Mouse (Mus musculus): ENCODE results near the gene Ccl22. TPM values are rescaled to one million over a fixed set of nuclear protein-coding genes. Genes with fewer than 3 reads are reported as not detected.

The Ccl22 gene
- total RNA-seq, 2 experiments from 2014 or later = not detected

GRCm38 (mm10) chr8:94776346-94776745 is 31.0 kb downstream of the Ccl22 start:
- ATAC-seq (replicated peaks; ENCODE audit: poor library complexity, severe bottlenecking) = no peak

- ATAC-seq (replicated peaks; ENCODE audit: poor library complexity, severe bottlenecking) = no peak
Measured at GRCm38 (mm10) chr8:94778036-94778435, 32.6 kb downstream of the Ccl22 start.

DNA sequence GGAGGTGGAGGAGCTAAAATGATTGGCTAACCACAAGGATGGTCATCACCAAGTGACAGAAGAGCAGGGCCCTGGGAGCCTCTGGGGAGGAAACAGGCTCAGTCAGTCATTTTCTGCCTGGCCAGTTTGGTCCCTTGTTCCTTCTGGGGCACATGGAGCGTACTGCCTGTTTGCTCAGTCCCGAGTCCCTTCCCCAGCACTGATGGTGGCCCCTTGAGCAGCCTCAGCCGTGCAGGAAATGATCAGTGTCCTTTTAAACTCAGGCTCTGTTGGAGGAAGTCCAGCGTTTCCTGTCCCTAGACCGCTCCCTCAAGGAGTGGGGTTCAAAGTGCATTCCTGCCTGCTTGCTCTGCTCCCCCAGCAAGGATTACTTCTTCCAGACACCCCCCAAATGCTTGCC is 33.1 kb downstream of the Ccl22 start:
- peak; percentile 69 for ATAC-seq (replicated peaks; ENCODE audit: poor library complexity, severe bottlenecking)

DNA sequence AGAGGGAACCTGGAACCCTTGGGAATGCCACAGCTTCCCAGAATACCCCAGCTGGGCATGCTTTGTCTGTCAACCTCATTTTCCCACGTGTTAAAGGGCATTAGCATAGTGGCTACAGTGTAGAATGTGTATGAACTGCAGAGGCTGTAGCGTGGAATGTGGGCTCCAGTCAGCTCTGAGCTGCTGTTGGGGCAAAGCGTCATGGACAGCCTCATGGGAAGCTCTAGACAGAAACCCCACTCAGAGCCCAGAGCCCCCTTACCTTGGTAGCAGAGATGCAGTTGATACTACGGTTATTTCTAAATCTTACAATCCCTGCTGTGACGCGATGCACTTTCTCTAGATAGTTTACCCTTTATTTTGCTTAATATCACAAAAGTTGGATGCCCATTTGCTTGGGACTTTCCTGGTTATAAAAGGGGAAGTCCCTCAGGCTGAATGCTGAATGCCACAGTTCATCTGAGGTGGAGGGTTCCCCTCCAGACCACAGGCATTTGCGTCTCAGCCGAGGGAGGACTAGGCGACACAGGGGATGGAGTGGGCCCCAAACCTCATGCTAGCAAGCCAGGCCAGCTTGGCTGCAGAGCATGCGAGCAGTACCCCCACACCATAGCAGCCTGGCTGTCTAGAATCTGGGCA is 33.6 kb downstream of the Ccl22 start:
- peak; percentile 81 for ATAC-seq (replicated peaks; ENCODE audit: poor library complexity, severe bottlenecking)

DNA sequence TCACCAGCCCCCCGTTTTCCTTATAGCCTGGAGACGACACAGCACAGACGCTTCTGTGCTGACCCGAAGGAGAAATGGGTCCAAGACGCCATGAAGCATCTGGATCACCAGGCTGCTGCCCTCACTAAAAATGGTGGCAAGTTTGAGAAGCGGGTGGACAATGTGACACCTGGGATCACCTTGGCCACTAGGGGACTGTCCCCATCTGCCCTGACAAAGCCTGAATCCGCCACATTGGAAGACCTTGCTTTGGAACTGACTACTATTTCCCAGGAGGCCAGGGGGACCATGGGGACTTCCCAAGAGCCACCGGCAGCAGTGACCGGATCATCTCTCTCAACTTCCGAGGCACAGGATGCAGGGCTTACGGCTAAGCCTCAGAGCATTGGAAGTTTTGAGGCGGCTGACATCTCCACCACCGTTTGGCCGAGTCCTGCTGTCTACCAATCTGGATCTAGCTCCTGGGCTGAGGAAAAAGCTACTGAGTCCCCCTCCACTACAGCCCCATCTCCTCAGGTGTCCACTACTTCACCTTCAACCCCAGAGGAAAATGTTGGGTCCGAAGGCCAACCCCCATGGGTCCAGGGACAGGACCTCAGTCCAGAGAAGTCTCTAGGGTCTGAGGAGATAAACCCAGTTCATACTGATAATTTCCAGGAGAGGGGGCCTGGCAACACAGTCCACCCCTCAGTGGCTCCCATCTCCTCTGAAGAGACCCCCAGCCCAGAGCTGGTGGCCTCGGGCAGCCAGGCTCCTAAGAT is 34.3 kb downstream of the Ccl22 start:
- ATAC-seq (replicated peaks; ENCODE audit: poor library complexity, severe bottlenecking) = no peak

- no peak for ATAC-seq (replicated peaks; ENCODE audit: poor library complexity, severe bottlenecking)
Measured at GRCm38 (mm10) chr8:94780491-94781154, 35.2 kb downstream of the Ccl22 start.

GRCm38 (mm10) chr8:94781155-94781837 is 35.9 kb downstream of the Ccl22 start:
- ATAC-seq (replicated peaks; ENCODE audit: poor library complexity, severe bottlenecking) = no peak

DNA sequence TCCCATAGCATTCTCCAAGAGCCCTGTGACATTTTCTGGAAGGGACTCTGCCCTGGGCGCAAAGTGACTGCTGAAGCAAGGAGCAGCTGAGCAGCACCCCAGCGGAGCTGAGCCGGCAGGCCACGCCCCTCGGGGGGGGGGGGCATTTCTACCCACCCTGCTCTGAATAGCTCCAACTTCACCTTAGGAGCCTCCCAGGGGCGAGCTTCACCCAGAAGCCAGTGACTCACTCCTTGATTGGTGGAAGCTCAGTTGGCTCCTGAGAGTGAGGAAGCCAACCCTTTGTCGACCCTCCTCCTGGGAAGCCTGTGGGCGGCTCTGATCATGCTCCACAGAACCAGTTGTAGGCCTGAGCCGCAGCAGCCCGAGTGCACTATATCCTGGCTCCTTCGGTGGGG is 36.4 kb downstream of the Ccl22 start:
- no peak for ATAC-seq (replicated peaks; ENCODE audit: poor library complexity, severe bottlenecking)

- ATAC-seq (replicated peaks; ENCODE audit: poor library complexity, severe bottlenecking) = no peak
Measured at GRCm38 (mm10) chr8:94783890-94784289, 38.5 kb downstream of the Ccl22 start.

GRCm38 (mm10) chr8:94785247-94785985 is 40.0 kb downstream of the Ccl22 start:
- ATAC-seq (replicated peaks; ENCODE audit: poor library complexity, severe bottlenecking) = peak; percentile 75

DNA sequence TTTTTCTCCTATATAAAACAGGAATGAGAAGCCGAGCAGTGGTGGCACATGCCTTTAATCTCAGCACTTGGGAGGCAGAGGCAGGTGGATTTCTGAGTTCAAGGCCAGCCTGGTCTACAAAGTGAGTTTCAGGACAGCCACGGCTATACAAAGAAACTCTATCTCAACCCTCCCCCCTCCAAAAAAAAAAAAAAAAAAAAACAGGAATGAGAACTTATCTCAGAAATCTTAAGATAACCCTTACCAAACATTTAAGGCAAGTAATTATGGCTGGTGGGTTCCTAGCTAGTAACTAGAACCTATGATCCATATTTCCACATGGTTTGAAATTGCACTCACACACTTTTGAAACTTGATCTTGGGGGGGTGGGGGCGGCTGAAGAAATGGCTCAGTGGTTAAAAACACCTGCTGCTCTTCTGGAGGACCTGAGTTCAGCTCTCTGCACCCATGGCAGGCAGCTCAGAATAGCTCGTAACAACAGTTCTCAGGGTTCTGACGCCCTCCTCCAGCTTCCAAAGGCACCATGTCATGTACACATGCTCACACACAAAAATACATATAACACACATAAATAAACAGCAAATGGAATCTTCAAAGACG is 40.7 kb downstream of the Ccl22 start:
- ATAC-seq (replicated peaks; ENCODE audit: poor library complexity, severe bottlenecking) = no peak

- ATAC-seq (replicated peaks; ENCODE audit: poor library complexity, severe bottlenecking) = no peak
Measured at GRCm38 (mm10) chr8:94787524-94788501, 42.4 kb downstream of the Ccl22 start.

GRCm38 (mm10) chr8:94789256-94789955 is 44.0 kb downstream of the Ccl22 start:
- ATAC-seq (replicated peaks; ENCODE audit: poor library complexity, severe bottlenecking) = no peak

- no peak for ATAC-seq (replicated peaks; ENCODE audit: poor library complexity, severe bottlenecking)
Measured at GRCm38 (mm10) chr8:94794368-94794767, 49.0 kb downstream of the Ccl22 start.

DNA sequence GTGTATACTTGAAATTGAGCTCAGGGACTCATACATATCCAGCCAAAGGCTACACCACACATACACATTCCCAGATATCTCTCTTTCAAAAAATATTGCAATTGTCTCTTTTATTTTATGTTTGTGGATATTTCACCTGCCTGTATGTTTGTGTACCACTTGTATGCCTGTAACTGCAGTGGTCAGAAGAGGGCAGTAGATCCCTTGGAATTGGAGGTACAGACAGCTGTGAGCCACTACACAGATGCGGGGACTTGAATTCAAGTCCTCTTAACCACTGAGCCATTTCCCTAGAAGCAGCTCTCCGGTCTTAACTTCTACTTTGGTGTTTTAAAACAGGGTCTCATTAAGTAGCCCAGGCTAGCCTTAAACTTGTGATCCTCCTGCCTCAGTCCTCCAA is 49.4 kb downstream of the Ccl22 start:
- no peak for ATAC-seq (replicated peaks; ENCODE audit: poor library complexity, severe bottlenecking)

- ATAC-seq (replicated peaks; ENCODE audit: poor library complexity, severe bottlenecking) = peak; percentile 43
Measured at GRCm38 (mm10) chr8:94800278-94800968, 55.0 kb downstream of the Ccl22 start.

All from granulocyte monocyte progenitor cell, adult 5-6 weeks (primary cell).